Mouse (Mus musculus) stomach, embryonic 15.5 days (tissue): ENCODE results near the gene Fam13a. TPM values are rescaled to one million over a fixed set of nuclear protein-coding genes. Genes with fewer than 3 reads are reported as not detected.

Source experiments
- ATAC-seq: fragments of 200-750 bp; cut with Nextera tagmentation; 2 replicates; pipeline ENCODE4 v1.8.0; 2017; ENCODE audit warnings: low read depth, moderate number of reproducible peaks, moderate TSS enrichment; ENCODE audit not compliant: insufficient read depth, low FRiP score
- H3K27ac ChIP-seq: fragments of 300-500 bp; sonication (generic); 2 replicates; pipeline ENCODE4 v1.5.1; 2015; ENCODE audit warnings: mild to moderate bottlenecking, inconsistent platforms
- H3K27me3 ChIP-seq: fragments of 300-500 bp; sonication (generic); replicated peaks from 2 replicates; pipeline ENCODE4 v1.6.1; 2015; ENCODE audit warnings: inconsistent platforms
- H3K36me3 ChIP-seq: fragments of 300-500 bp; sonication (generic); 2 replicates; pipeline ENCODE4 v1.6.1; 2015; ENCODE audit warnings: inconsistent platforms
- H3K4me1 ChIP-seq: fragments of 300-500 bp; sonication (generic); 2 replicates; pipeline ENCODE4 v1.6.1; 2015; ENCODE audit warnings: inconsistent platforms
- H3K4me2 ChIP-seq: fragments of 300-500 bp; sonication (generic); 2 replicates; pipeline ENCODE4 v1.6.1; 2015; ENCODE audit warnings: mild to moderate bottlenecking, inconsistent platforms
- H3K4me3 ChIP-seq: fragments of 300-500 bp; sonication (generic); replicated peaks from 2 replicates; pipeline ENCODE4 v1.5.1; 2015; ENCODE audit warnings: inconsistent platforms
- H3K9ac ChIP-seq: fragments of 300-500 bp; sonication (generic); 2 replicates; pipeline ENCODE4 v1.6.1; 2015; ENCODE audit warnings: inconsistent platforms
- H3K9me3 ChIP-seq: fragments of 300-500 bp; sonication (generic); 2 replicates; pipeline ENCODE4 v1.6.1; 2016; ENCODE audit warnings: inconsistent platforms
- WGBS: fragments of 180-500 bp; shearing (Covaris S2); methylation state at CpG from one replicate; pipeline ENCODE4 v1.1.7; 2015; 5-methylcytosine and 5-hydroxymethylcytosine counted together
- polyA plus RNA-seq: library from polyadenylated mRNA; unstranded; fragments of >200 nt; fragmentation: Nextera tagmentation; extraction: Ambion mirVana; gene quantifications from 2 replicates; pipeline ENCODE4 v1.2.1, GENCODE M21; 2015

Gene Fam13a
- polyA plus RNA-seq, 1 experiment from 2014 or later = 11.1 TPM

- peak; percentile 42; the same call in 1 of the 2 replicates for ATAC-seq
- Histone ChIP-seq H3K36me3 (no peaks in the 10 kb centered on the region), H3K9me3 (no peaks in the 10 kb centered on the region), H3K27ac (peak overlapping the region; percentile 84; the same call in 1 of the 2 replicates), H3K4me1 (no peaks in the 10 kb centered on the region), H3K27me3 (no peaks in the 10 kb centered on the region), H3K4me3 (peak overlapping the region; percentile 61), H3K9ac (no peak overlapping the region), H3K4me2 (peak overlapping the region; percentile 60)
- whole genome bisulfite sequencing = 17% methylated on average over 3 of the region's 3 CpGs
Observed at GRCm38 (mm10) chr6:59024806-59025205, 457 bp upstream of the Fam13a start.

- H3K9ac ChIP-seq = no peak overlapping the region
- no peaks in the 10 kb centered on the region for H3K27me3 ChIP-seq
- peak overlapping the region; percentile 61 for H3K4me3 ChIP-seq
- WGBS = 39% methylated on average over 6 of the region's 6 CpGs
- H3K4me2 ChIP-seq = peak overlapping the region; percentile 60
- no peaks in the 10 kb centered on the region for H3K36me3 ChIP-seq
- peak overlapping the region; percentile 84 for H3K27ac ChIP-seq
- no peaks in the 10 kb centered on the region for H3K9me3 ChIP-seq
- no peak for ATAC-seq
- no peaks in the 10 kb centered on the region for H3K4me1 ChIP-seq
Observed at GRCm38 (mm10) chr6:59023455-59024163, 740 bp downstream of the Fam13a start.

GRCm38 (mm10) chr6:59022621-59023020 lies 1.7 kb downstream of the Fam13a start:
- H3K4me3 ChIP-seq = no peak overlapping the region
- H3K27ac ChIP-seq = no peak overlapping the region
- H3K9me3 ChIP-seq = no peaks in the 10 kb centered on the region
- H3K4me1 ChIP-seq = no peaks in the 10 kb centered on the region
- H3K9ac ChIP-seq = no peak overlapping the region
- no peak for ATAC-seq
- H3K27me3 ChIP-seq = no peaks in the 10 kb centered on the region
- WGBS = 66% methylated on average over 2 of the region's 2 CpGs
- peak overlapping the region; percentile 23; the same call in 1 of the 2 replicates for H3K4me2 ChIP-seq
- H3K36me3 ChIP-seq = no peaks in the 10 kb centered on the region

- no peaks in the 10 kb centered on the region for H3K4me1 ChIP-seq
- 86% methylated on average over 2 of the region's 2 CpGs for WGBS
Observed at GRCm38 (mm10) chr6:59020346-59020745, 4.0 kb downstream of the Fam13a start.

GRCm38 (mm10) chr6:59019847-59020246 lies 4.5 kb downstream of the Fam13a start:
- 68% methylated on average over 1 of the region's 1 CpGs for WGBS
- no peak for ATAC-seq

More at GRCm38 (mm10) chr6:59020346-59020745, 4.0 kb downstream of the Fam13a start:
- H3K9me3 ChIP-seq = no peaks in the 10 kb centered on the region
- no peak overlapping the region for H3K4me2 ChIP-seq
- no peak overlapping the region for H3K4me3 ChIP-seq
- no peak overlapping the region for H3K27ac ChIP-seq
- no peaks in the 10 kb centered on the region for H3K36me3 ChIP-seq
- ATAC-seq = no peak
- H3K27me3 ChIP-seq = no peaks in the 10 kb centered on the region
- no peak overlapping the region for H3K9ac ChIP-seq

GRCm38 (mm10) chr6:59016336-59016832 lies 8.0 kb downstream of the Fam13a start:
- Histone ChIP-seq H3K9me3 (no peaks in the 10 kb centered on the region), H3K4me3 (no peak overlapping the region), H3K27me3 (no peaks in the 10 kb centered on the region), H3K4me2 (no peak overlapping the region), H3K9ac (no peak overlapping the region), H3K4me1 (no peaks in the 10 kb centered on the region), H3K36me3 (no peaks in the 10 kb centered on the region), H3K27ac (no peak overlapping the region)
- ATAC-seq = peak; percentile 17; the same call in 1 of the 2 replicates
- WGBS = 58% methylated on average over 1 of the region's 1 CpGs

More at GRCm38 (mm10) chr6:59019847-59020246, 4.5 kb downstream of the Fam13a start:
- H3K9ac ChIP-seq = no peak overlapping the region
- H3K4me2 ChIP-seq = no peak overlapping the region
- H3K4me3 ChIP-seq = no peak overlapping the region
- H3K27ac ChIP-seq = no peak overlapping the region
- H3K9me3 ChIP-seq = no peaks in the 10 kb centered on the region
- no peaks in the 10 kb centered on the region for H3K27me3 ChIP-seq
- no peaks in the 10 kb centered on the region for H3K36me3 ChIP-seq
- no peaks in the 10 kb centered on the region for H3K4me1 ChIP-seq

GRCm38 (mm10) chr6:59014760-59015159 lies 9.6 kb downstream of the Fam13a start:
- WGBS = 44% methylated on average over 2 of the region's 2 CpGs
- Histone ChIP-seq H3K4me1 (no peaks in the 10 kb centered on the region), H3K4me2 (no peak overlapping the region), H3K27ac (peak overlapping the region; percentile 57), H3K27me3 (no peaks in the 10 kb centered on the region), H3K9me3 (no peaks in the 10 kb centered on the region), H3K9ac (no peak overlapping the region), H3K36me3 (no peaks in the 10 kb centered on the region), H3K4me3 (no peak overlapping the region)
- ATAC-seq = peak; percentile 79

- 68% methylated on average over 8 of the region's 8 CpGs for WGBS
- Histone ChIP-seq H3K4me3 (no peak overlapping the region), H3K4me1 (no peaks in the 10 kb centered on the region), H3K4me2 (no peak overlapping the region), H3K27me3 (no peaks in the 10 kb centered on the region), H3K9ac (no peak overlapping the region), H3K36me3 (no peaks in the 10 kb centered on the region), H3K27ac (peak overlapping the region; percentile 57), H3K9me3 (no peaks in the 10 kb centered on the region)
- peak; percentile 41; the same call in 1 of the 2 replicates for ATAC-seq
Observed at GRCm38 (mm10) chr6:59014088-59014759, 10.1 kb downstream of the Fam13a start.

GRCm38 (mm10) chr6:59010792-59011191 lies 13.6 kb downstream of the Fam13a start:
- H3K27me3 ChIP-seq = no peaks in the 10 kb centered on the region
- no peak overlapping the region for H3K4me3 ChIP-seq
- no peaks in the 10 kb centered on the region for H3K4me1 ChIP-seq
- no peaks in the 10 kb centered on the region for H3K36me3 ChIP-seq
- H3K4me2 ChIP-seq = no peak overlapping the region
- H3K27ac ChIP-seq = no peak overlapping the region
- no peaks in the 10 kb centered on the region for H3K9me3 ChIP-seq
- H3K9ac ChIP-seq = no peak overlapping the region
- ATAC-seq = no peak
- WGBS = 96% methylated on average over 3 of the region's 3 CpGs

GRCm38 (mm10) chr6:59004630-59005029 lies 19.7 kb downstream of the Fam13a start:
- H3K27ac ChIP-seq = no peak overlapping the region
- ATAC-seq = no peak
- H3K36me3 ChIP-seq = no peaks in the 10 kb centered on the region
- no peak overlapping the region for H3K9ac ChIP-seq
- H3K4me3 ChIP-seq = no peak overlapping the region
- H3K9me3 ChIP-seq = no peaks in the 10 kb centered on the region
- WGBS = 96% methylated on average over 5 of the region's 5 CpGs
- no peaks in the 10 kb centered on the region for H3K4me1 ChIP-seq
- no peaks in the 10 kb centered on the region for H3K27me3 ChIP-seq
- H3K4me2 ChIP-seq = no peak overlapping the region

- no peak overlapping the region for H3K9ac ChIP-seq
- 13% methylated on average over 4 of the region's 4 CpGs for WGBS
- H3K36me3 ChIP-seq = no peaks in the 10 kb centered on the region
- no peak overlapping the region for H3K4me3 ChIP-seq
- no peaks in the 10 kb centered on the region for H3K27me3 ChIP-seq
- peak overlapping the region; percentile 23 for H3K27ac ChIP-seq
- peaks cover 8% of the 10 kb centered on the region; the same call in 1 of the 2 replicates for H3K4me1 ChIP-seq
- H3K9me3 ChIP-seq = no peaks in the 10 kb centered on the region
- peak; percentile 73; the same call in 1 of the 2 replicates for ATAC-seq
- H3K4me2 ChIP-seq = 0 out of 2 replicates have a peak overlapping the region, but pooled peaks have one; percentile 1
Observed at GRCm38 (mm10) chr6:58999044-58999453, 25.3 kb downstream of the Fam13a start.

- 55% methylated on average over 4 of the region's 4 CpGs for WGBS
- no peak overlapping the region for H3K9ac ChIP-seq
- no peaks in the 10 kb centered on the region for H3K27me3 ChIP-seq
- peak overlapping the region; percentile 23; the same call in 1 of the 2 replicates for H3K27ac ChIP-seq
- peaks cover 8% of the 10 kb centered on the region; the same call in 1 of the 2 replicates for H3K4me1 ChIP-seq
- no peaks in the 10 kb centered on the region for H3K36me3 ChIP-seq
- H3K9me3 ChIP-seq = no peaks in the 10 kb centered on the region
- peak; percentile 22; the same call in 1 of the 2 replicates for ATAC-seq
- H3K4me2 ChIP-seq = 0 out of 2 replicates have a peak overlapping the region, but pooled peaks have one; percentile 1
- H3K4me3 ChIP-seq = no peak overlapping the region
Observed at GRCm38 (mm10) chr6:58998528-58998927, 25.8 kb downstream of the Fam13a start.
